Mouse (Mus musculus) kidney, adult 2 months (tissue): ENCODE data around the gene Clec10a.

ENCODE experiments used
- CTCF ChIP-seq: fragments of 200-500 bp; conservative IDR thresholded peaks from 2 replicates; pipeline ENCODE4 v1.5.1; 2011; ENCODE audit warnings: low read depth, mild to moderate bottlenecking, control low read depth, low read length, moderate library complexity, mixed read lengths; ENCODE audit not compliant: insufficient read depth, insufficient read length
- POLR2A ChIP-seq: fragments of 200-500 bp; IDR thresholded peaks from one replicate; pipeline ENCODE4 v1.6.1; 2011; ENCODE audit warnings: low read depth, low read length, control low read depth

DNA sequence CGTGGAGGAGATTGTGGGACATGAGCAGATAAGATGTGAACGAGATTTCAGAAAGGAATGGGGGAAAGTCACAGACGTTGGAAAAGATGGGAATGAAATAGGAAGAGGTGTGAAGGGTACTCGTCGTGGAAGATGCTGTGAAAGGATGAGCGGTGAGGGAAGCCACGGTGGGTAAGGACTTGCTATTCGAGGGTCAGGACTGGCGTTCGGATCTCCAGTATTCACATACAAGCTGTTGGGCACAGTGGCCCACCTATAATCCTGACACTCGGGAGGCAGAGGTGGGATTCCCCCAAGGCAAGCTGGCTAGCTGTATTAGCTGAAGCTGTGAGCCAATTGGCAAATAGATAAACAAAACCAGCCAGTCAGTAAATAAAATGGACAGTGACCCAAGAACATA is 22.8 kb downstream of the Clec10a start:
- no peak for TF ChIP-seq CTCF
- TF ChIP-seq POLR2A: no peak
